Mouse (Mus musculus): ENCODE results near the gene Tmem41a. TPM values are rescaled to one million over a fixed set of nuclear protein-coding genes. Genes with fewer than 3 reads are reported as not detected.

The Tmem41a gene
- total and polyA plus RNA-seq, 3 experiments = 43.5 to 87.1 (median 62.0) TPM

- dilution Hi-C loops (cut with MboI; ENCODE audit: extremely low pct_ligation_motif_present, extremely low pct_unique_long_range_greater_than_20kb, low sequenced_read_pairs) (no loop called here), in situ Hi-C loops (cut with MboI; ENCODE audit: low pct_ligation_motif_present, low pct_unique_long_range_greater_than_20kb, low sequenced_read_pairs) (no loop called here)
- H3K79me2 ChIP-seq (replicated peaks; ENCODE audit: control insufficient read depth, extremely low read depth, insufficient read depth, poor library complexity, severe bottlenecking) = no peaks in the 10 kb centered on the region
- H3K9me3 ChIP-seq (replicated peaks; ENCODE audit: low read length) = no peaks in the 10 kb centered on the region
- TF ChIP-seq CHD2 (IDR thresholded peaks at IDR 0.05; ENCODE audit: low read length) (0 out of 2 replicates have a peak, but pooled peaks have one; percentile 18), PAX5 (IDR thresholded peaks at IDR 0.05; ENCODE audit: low read length) (no peak), BHLHE40 (IDR thresholded peaks at IDR 0.05; ENCODE audit: low read depth, low read length) (no peak)
- no peaks in the 10 kb centered on the region for H3K27me3 ChIP-seq (replicated peaks)
- H3K27ac ChIP-seq (ENCODE audit: insufficient read depth, low read depth) = no peak overlapping the region
- no peak overlapping the region for H3K9ac ChIP-seq (ENCODE audit: insufficient read depth, low read depth)
- no peak overlapping the region for H3K4me3 ChIP-seq (replicated peaks in 1 of 3; ENCODE audit: low read depth in 2 of 3, low read length in 2 of 3, poor library complexity in 1 of 3)
- H3K4me2 ChIP-seq (ENCODE audit: insufficient read depth, low read depth, poor library complexity, severe bottlenecking) = no peak overlapping the region
- peaks cover 3 to 22% of the 10 kb centered on the region in 2 experiments for H3K36me3 ChIP-seq (replicated peaks in 1 of 2; ENCODE audit: control insufficient read depth in 1 of 2, insufficient read depth in 1 of 2, low read length in 1 of 2)
- peaks cover 7% of the 10 kb centered on the region in 2 experiments; a peak in 3 of 4 replicates for H3K4me1 ChIP-seq (ENCODE audit: control insufficient read depth in 1 of 2, insufficient read depth in 2 of 2)
- no peak for DNase-seq (ENCODE audit: extremely low read depth)
These were observed 42.7 kb downstream of the Tmem41a start for GRCm38 (mm10) chr16:21904636-21905035.

- no peak for DNase-seq (ENCODE audit: extremely low read depth)
- no peaks in the 10 kb centered on the region for H3K79me2 ChIP-seq (replicated peaks; ENCODE audit: control insufficient read depth, extremely low read depth, insufficient read depth, poor library complexity, severe bottlenecking)
- no peak overlapping the region for H3K27ac ChIP-seq (ENCODE audit: insufficient read depth, low read depth)
- in situ Hi-C loops (cut with MboI; ENCODE audit: low pct_ligation_motif_present, low pct_unique_long_range_greater_than_20kb, low sequenced_read_pairs) (no loop called here), dilution Hi-C loops (cut with MboI; ENCODE audit: extremely low pct_ligation_motif_present, extremely low pct_unique_long_range_greater_than_20kb, low sequenced_read_pairs) (no loop called here)
- H3K27me3 ChIP-seq (replicated peaks) = no peaks in the 10 kb centered on the region
- H3K4me3 ChIP-seq (replicated peaks in 1 of 3; ENCODE audit: low read depth in 2 of 3, low read length in 2 of 3, poor library complexity in 1 of 3) = no peak overlapping the region
- H3K36me3 ChIP-seq (replicated peaks in 1 of 2; ENCODE audit: control insufficient read depth in 1 of 2, insufficient read depth in 1 of 2, low read length in 1 of 2) = peaks cover under 1 to 15% of the 10 kb centered on the region in 2 experiments
- H3K9me3 ChIP-seq (replicated peaks; ENCODE audit: low read length) = no peaks in the 10 kb centered on the region
- H3K4me2 ChIP-seq (ENCODE audit: insufficient read depth, low read depth, poor library complexity, severe bottlenecking) = no peak overlapping the region
- H3K9ac ChIP-seq (ENCODE audit: insufficient read depth, low read depth) = no peak overlapping the region
- no peaks in the 10 kb centered on the region for H3K4me1 ChIP-seq (ENCODE audit: control insufficient read depth in 1 of 2, insufficient read depth in 2 of 2)
- TF ChIP-seq MAX (IDR thresholded peaks at IDR 0.05; ENCODE audit: low read length) = peak; percentile 52; the same call in 1 of the 2 replicates
- 0 out of 2 replicates have a peak, but pooled peaks have one; percentile 10 for TF ChIP-seq MAFK (IDR thresholded peaks at IDR 0.05; ENCODE audit: insufficient replicate concordance, low read length)
- TF ChIP-seq E2F4 (IDR thresholded peaks at IDR 0.05; ENCODE audit: insufficient replicate concordance, low read depth, low read length) = no peak
- TF ChIP-seq USF2 (conservative IDR thresholded peaks at IDR 0.05; ENCODE audit: low read depth, low read length) = no peak
- no peak for TF ChIP-seq RAD21 (IDR thresholded peaks at IDR 0.05; ENCODE audit: low read depth, low read length)
- peak; percentile 95 for TF ChIP-seq BHLHE40 (IDR thresholded peaks at IDR 0.05; ENCODE audit: low read depth, low read length)
These were observed 46.1 kb downstream of the Tmem41a start for GRCm38 (mm10) chr16:21901286-21901685.

- Histone ChIP-seq H3K9ac (ENCODE audit: insufficient read depth, low read depth) (no peak overlapping the region), H3K4me2 (ENCODE audit: insufficient read depth, low read depth, poor library complexity, severe bottlenecking) (no peak overlapping the region), H3K4me1 (ENCODE audit: control insufficient read depth in 1 of 2, insufficient read depth in 2 of 2) (peaks cover 8 to 40% of the 10 kb centered on the region in 2 experiments), H3K36me3 (replicated peaks in 1 of 2; ENCODE audit: control insufficient read depth in 1 of 2, insufficient read depth in 1 of 2, low read length in 1 of 2) (peaks cover 0 to 6% of the 10 kb centered on the region in 2 experiments), H3K27me3 (replicated peaks) (no peaks in the 10 kb centered on the region), H3K27ac (ENCODE audit: insufficient read depth, low read depth) (no peak overlapping the region), H3K9me3 (replicated peaks; ENCODE audit: low read length) (no peaks in the 10 kb centered on the region), H3K4me3 (replicated peaks in 1 of 3; ENCODE audit: low read depth in 2 of 3, low read length in 2 of 3, poor library complexity in 1 of 3) (no peak overlapping the region), H3K79me2 (replicated peaks; ENCODE audit: control insufficient read depth, extremely low read depth, insufficient read depth, poor library complexity, severe bottlenecking) (no peaks in the 10 kb centered on the region)
- dilution Hi-C loops (cut with MboI; ENCODE audit: extremely low pct_ligation_motif_present, extremely low pct_unique_long_range_greater_than_20kb, low sequenced_read_pairs) (no loop called here), in situ Hi-C loops (cut with MboI; ENCODE audit: low pct_ligation_motif_present, low pct_unique_long_range_greater_than_20kb, low sequenced_read_pairs) (no loop called here)
- no peak for TF ChIP-seq ZMIZ1 (IDR thresholded peaks at IDR 0.05; ENCODE audit: low read depth, low read length)
- no peak for DNase-seq (ENCODE audit: extremely low read depth)
These were observed 53.5 kb downstream of the Tmem41a start for GRCm38 (mm10) chr16:21893890-21894289.
